Mouse (Mus musculus) G1E (cell line): ENCODE measurements at regions not wholly inside any gene's neighbourhood (a gene's known extent, or its start where the extent isn't known, plus 50 kb on each side); places are given as distances from the start of the nearest gene placed in this dataset.
"Not testable (repeated sequence)": the region's sequence is repeated elsewhere in the genome, so short reads cannot be mapped to it uniquely, and the experiment has no call there.

Source experiments
- CTCF ChIP-seq: IDR thresholded peaks from 2 replicates; pipeline ENCODE4 v1.5.1; 2012; ENCODE audit warnings: low read depth, low read length, inconsistent platforms, mixed read lengths
- GATA1 ChIP-seq: IDR thresholded peaks from 2 replicates; pipeline ENCODE4 v1.6.1; 2012; ENCODE audit warnings: borderline replicate concordance, low read length, inconsistent platforms, mixed read lengths
- TAL1 ChIP-seq: conservative IDR thresholded peaks from 2 replicates; pipeline ENCODE4 v1.6.1; 2012; ENCODE audit warnings: low read depth, low read length, inconsistent platforms, mixed read lengths

DNA sequence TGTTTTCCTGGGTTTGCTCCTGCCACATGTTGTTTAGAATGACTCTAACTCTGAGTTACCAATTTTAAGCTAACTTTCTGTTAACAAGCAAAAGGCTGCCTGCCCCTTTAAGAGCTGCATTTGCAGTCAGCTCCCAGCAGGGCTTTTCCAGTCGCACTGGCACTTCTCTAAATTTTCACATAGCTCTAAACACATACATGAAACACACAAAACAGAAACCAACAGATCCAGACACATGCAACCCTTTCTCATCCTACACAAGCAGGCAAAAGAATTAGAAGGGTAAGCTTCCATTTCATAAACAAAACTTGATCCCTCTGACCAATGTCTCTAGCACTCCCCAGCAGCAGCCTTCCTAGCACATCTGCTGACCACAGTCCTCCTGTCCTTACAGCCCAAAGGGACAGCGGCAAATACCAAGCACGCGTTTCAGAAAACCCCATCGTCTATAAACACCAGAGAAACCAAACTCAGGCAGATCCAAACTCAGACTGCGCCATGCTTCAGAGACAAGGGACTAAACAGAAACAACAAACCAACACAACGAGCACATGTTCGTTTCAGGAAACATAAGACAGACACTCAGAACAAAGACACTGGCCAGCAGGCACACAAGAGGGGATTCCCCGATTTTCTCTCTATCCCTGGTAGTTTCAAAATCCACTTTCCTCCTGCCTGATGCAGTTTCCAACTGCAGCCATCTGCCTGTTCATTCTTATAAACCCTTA, 877.6 kb upstream of the Gm38303 start:
- TF ChIP-seq CTCF, GATA1, TAL1: not testable (repeated sequence)
